Comparison of ENCODE assay signal across 8 mouse cellular contexts in the genomic region with DNA sequence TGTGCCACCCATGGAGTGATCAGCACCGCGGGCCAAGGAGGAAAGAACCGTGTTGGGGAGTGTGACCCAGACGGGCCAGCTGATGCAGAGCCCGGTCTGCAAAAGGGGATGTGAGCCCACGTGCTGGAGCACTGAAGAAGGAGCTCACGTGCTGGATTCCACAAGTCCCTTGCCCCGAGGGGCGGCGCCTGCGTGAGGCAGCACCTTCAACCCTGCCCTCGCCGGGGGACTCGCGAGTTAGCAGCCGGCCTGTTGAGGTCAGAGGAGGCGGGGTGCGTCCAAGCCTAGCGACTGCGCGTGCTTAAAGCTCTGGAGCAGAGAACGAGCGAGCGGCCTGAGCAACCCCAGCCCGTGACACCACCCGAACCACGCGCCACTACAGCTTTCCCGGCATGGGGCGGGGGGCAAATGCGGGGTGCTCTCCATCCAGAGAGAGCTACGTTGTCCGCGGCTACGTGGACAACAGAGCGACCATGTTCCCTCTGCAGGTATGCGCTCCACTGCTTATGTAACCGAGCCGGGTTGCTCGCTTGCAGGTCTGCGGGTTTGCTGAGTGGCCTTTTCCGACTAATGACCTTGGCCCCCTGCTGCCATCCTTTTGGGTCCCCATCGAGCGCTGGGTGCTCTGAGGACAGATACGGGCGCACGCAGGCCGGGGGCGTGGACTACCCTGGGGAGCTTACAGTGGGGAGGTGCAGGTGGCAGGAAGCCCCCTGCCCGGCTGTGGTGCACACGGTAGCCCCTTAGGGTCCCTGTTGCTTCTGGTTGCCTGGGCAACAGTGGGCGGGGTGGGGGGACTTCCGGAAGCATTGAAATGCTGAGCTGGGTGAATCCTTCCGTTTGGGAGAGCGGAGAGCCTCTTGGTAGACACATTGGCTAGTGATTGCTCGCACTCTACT. TPM values are rescaled to one million over a fixed set of nuclear protein-coding genes. Genes with fewer than 3 reads are reported as not detected.
A peak's percentile ranks its signal among the peaks of the same experiment; 100 is the strongest.
DNase-seq lines count a peak whose midpoint lies in the region; ATAC-seq and TF ChIP-seq lines count a peak whose summit lies in the region.

No protein-coding gene starts in this region.

- peak overlapping the region; percentile 68 for H3K4me2 ChIP-seq in heart, postnatal 0 days (ENCODE audit: low read depth, low read length)

- no peak for TF ChIP-seq CTCF in bone marrow macrophage, adult 2 months (IDR thresholded peaks at IDR 0.05; ENCODE audit: low read depth, low read length)
- TF ChIP-seq CTCF in heart, postnatal 0 days (IDR thresholded peaks at IDR 0.05; ENCODE audit: low read depth), result no peak

- no peak for TF ChIP-seq EP300 in heart, postnatal 0 days (IDR thresholded peaks at IDR 0.05; ENCODE audit: low read depth)

- 1% methylated on average over 56 of the region's 56 CpGs for WGBS in forebrain, embryonic 10.5 days
- 3% methylated on average over 56 of the region's 56 CpGs for WGBS in heart, postnatal 0 days

- H3K27me3 ChIP-seq in forebrain, embryonic 10.5 days (ENCODE audit: poor library complexity, severe bottlenecking), result peaks cover 64% of the 10 kb centered on the region
- H3K27me3 ChIP-seq in heart, postnatal 0 days (ENCODE audit: control insufficient read depth, insufficient read depth, low read length), result no peaks in the 10 kb centered on the region

- H3K9me3 ChIP-seq in ES-E14 (ENCODE audit: control insufficient read depth, insufficient read depth, low read depth, low read length), result no peaks in the 10 kb centered on the region
- H3K9me3 ChIP-seq in forebrain, embryonic 10.5 days, result no peaks in the 10 kb centered on the region
- H3K9me3 ChIP-seq in heart, postnatal 0 days (replicated peaks; ENCODE audit: control insufficient read depth, low read length), result no peaks in the 10 kb centered on the region

- in situ Hi-C loops in ES-E14 (cut with MboI; ENCODE audit: low sequenced_read_pairs in 2 of 2, unreplicated experiment in 2 of 2), result no loop called here

- DNase-seq in ES-E14 (ENCODE audit: low read depth, low spot score), result peak; percentile 64
- peak; percentile 69 for DNase-seq in forebrain, embryonic 10.5 days (ENCODE audit: extremely low spot score, low spot score)
- no peak for DNase-seq in heart, postnatal 0 days (ENCODE audit: low spot score)
- DNase-seq in kidney, postnatal 25 days, result peak; percentile 90 to 97
- peak; percentile 57 for DNase-seq in lung, postnatal 14 days
- DNase-seq in right cerebral cortex, adult 2 months (ENCODE audit: low spot score in 2 of 2), result peak; percentile 44 to 62
- DNase-seq in yolk sac, embryonic 10.5 days (ENCODE audit: low spot score), result peak; percentile 84

- H3K27ac ChIP-seq in ES-E14 (ENCODE audit: insufficient read depth, low read depth, low read length, poor library complexity, severe bottlenecking), result no peak overlapping the region; the same call in 1 of the 2 replicates
- no peak overlapping the region for H3K27ac ChIP-seq in bone marrow macrophage, adult 2 months (ENCODE audit: insufficient read depth, low read depth, low read length)
- peak overlapping the region; percentile 74 for H3K27ac ChIP-seq in forebrain, embryonic 10.5 days
- H3K27ac ChIP-seq in heart, postnatal 0 days (ENCODE audit: low read depth), result no peak overlapping the region

- H3K4me1 ChIP-seq in ES-E14 (ENCODE audit: control insufficient read depth in 2 of 2, insufficient read depth in 2 of 2, low read length in 2 of 2, poor library complexity in 1 of 2), result peaks cover 2 to 25% of the 10 kb centered on the region in 2 experiments; a peak in 3 of 4 replicates
- H3K4me1 ChIP-seq in bone marrow macrophage, adult 2 months (ENCODE audit: control insufficient read depth, insufficient read depth, low read length), result peaks cover 6% of the 10 kb centered on the region
- peaks cover 61% of the 10 kb centered on the region for H3K4me1 ChIP-seq in forebrain, embryonic 10.5 days
- H3K4me1 ChIP-seq in heart, postnatal 0 days (ENCODE audit: control insufficient read depth, insufficient read depth), result peaks cover 46% of the 10 kb centered on the region

- H3K9ac ChIP-seq in ES-E14 (ENCODE audit: insufficient read depth, low read depth, low read length, poor library complexity, severe bottlenecking), result peak overlapping the region; percentile 49
- H3K9ac ChIP-seq in heart, postnatal 0 days (replicated peaks; ENCODE audit: low read depth, low read length), result peak overlapping the region; percentile 44

- no peaks in the 10 kb centered on the region for H3K36me3 ChIP-seq in ES-E14 (ENCODE audit: control insufficient read depth, insufficient read depth, low read length, poor library complexity, severe bottlenecking)
- no peaks in the 10 kb centered on the region for H3K36me3 ChIP-seq in forebrain, embryonic 10.5 days (replicated peaks)
- no peaks in the 10 kb centered on the region for H3K36me3 ChIP-seq in heart, postnatal 0 days (replicated peaks; ENCODE audit: control insufficient read depth, insufficient read depth, low read length)

- no peak for TF ChIP-seq POLR2A in bone marrow macrophage, adult 2 months (IDR thresholded peaks at IDR 0.05; ENCODE audit: borderline replicate concordance, low read depth, low read length)

- ATAC-seq in heart, postnatal 0 days (ENCODE audit: insufficient read depth, low read depth), result peak; percentile 44

- peak overlapping the region; percentile 63 for H3K4me3 ChIP-seq in ES-E14 (ENCODE audit: insufficient read depth in 1 of 2, low read depth in 1 of 2, low read length in 2 of 2, poor library complexity in 1 of 2, severe bottlenecking in 1 of 2)
- peak overlapping the region; percentile 61 for H3K4me3 ChIP-seq in bone marrow macrophage, adult 2 months (ENCODE audit: insufficient read depth, low read length)
- H3K4me3 ChIP-seq in forebrain, embryonic 10.5 days, result peak overlapping the region; percentile 63
- H3K4me3 ChIP-seq in heart, postnatal 0 days (ENCODE audit: low read depth, low read length), result peak overlapping the region; percentile 47

TF ChIP-seq in ES-E14, 5 proteins besides CTCF, POLR2A, EP300 and RAD21:
- TF ChIP-seq HCFC1 (IDR thresholded peaks at IDR 0.05; ENCODE audit: borderline replicate concordance, insufficient read depth, low read length) (no peak), MAFK (IDR thresholded peaks at IDR 0.05; ENCODE audit: insufficient read depth, low read depth, low read length) (peak; percentile 91), ZNF384 (IDR thresholded peaks at IDR 0.05; ENCODE audit: low read depth, low read length) (no peak), CHD2 (IDR thresholded peaks at IDR 0.05; ENCODE audit: low read depth, low read length) (no peak)

RNA-seq across cellular contexts. Expression of gene Notch3, which starts 52.9 kb away (rescaled TPM):
- 37.4 and 73.6 TPM in 2 replicates for total RNA-seq in ES-E14 (2012; rRNA removed)
- 0.09 TPM in 1 of 2 replicates, not detected in the other for polyA plus RNA-seq in bone marrow macrophage, adult 2 months (2012; ENCODE audit: insufficient read depth, insufficient read length, missing spikeins)
- 24.4 and 25.7 TPM in 2 replicates for polyA plus RNA-seq in forebrain, embryonic 10.5 days (2016; fragmentation: Nextera tagmentation; extraction: Ambion mirVana)
- 36.8 and 53.6 TPM in 2 replicates for total RNA-seq in heart, postnatal 0 days (2014; rRNA removed; ENCODE audit: low replicate concordance)
- 3.7 TPM in 2 replicates for polyA plus RNA-seq in heart, postnatal 0 days (2015; fragmentation: Nextera tagmentation; extraction: Ambion mirVana)
